Mouse (Mus musculus) adrenal gland, adult 8-10 months (tissue): Measurements from ENCODE around the gene Ptprm. TPM values are rescaled to one million over a fixed set of nuclear protein-coding genes. Genes with fewer than 3 reads are reported as not detected.

Experiments used
- DNase-seq: peaks from one replicate; pipeline ENCODE4 v3.0.0; 2022
- total RNA-seq, 4 experiments: library from RNA; stranded (reverse); gene quantifications; 2 replicates each; pipeline ENCODE4 v1.2.4; 2022

Ptprm gene
- total RNA-seq, 4 experiments from 2014 or later, result 24.4 to 35.1 (median 28.6) TPM

- no peak for DNase-seq
These were observed 72.6 kb downstream of the Ptprm start for GRCm38 (mm10) chr17:67281640-67282170.

GRCm38 (mm10) chr17:67277124-67277910 is 76.9 kb downstream of the Ptprm start:
- DNase-seq, result no peak

GRCm38 (mm10) chr17:67274531-67275094 is 79.6 kb downstream of the Ptprm start:
- DNase-seq, result peak; percentile 26

GRCm38 (mm10) chr17:67272928-67273327 is 81.3 kb downstream of the Ptprm start:
- DNase-seq, result no peak

GRCm38 (mm10) chr17:67268475-67269080 is 85.7 kb downstream of the Ptprm start:
- DNase-seq, result no peak

DNA sequence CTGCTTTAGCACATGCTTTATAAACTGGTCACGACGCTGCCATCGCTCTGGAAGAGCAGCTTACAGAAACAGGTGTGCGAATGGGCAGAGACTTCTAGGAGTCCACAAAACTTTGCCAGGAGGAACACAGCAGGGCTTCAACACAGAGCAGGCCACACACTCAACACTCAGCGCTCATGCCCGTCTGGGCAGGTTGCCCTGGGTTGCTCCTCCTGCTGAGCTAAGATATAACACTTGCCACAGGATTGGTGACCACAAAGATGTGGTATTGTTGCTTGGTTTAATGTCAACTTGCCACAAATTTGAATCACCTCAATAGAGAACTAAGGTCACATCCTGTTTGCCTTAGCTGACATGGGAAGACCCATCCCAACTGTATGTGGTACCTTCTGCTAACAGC is 88.0 kb downstream of the Ptprm start:
- no peak for DNase-seq

GRCm38 (mm10) chr17:67265520-67265919 is 88.7 kb downstream of the Ptprm start:
- no peak for DNase-seq

GRCm38 (mm10) chr17:67264716-67265115 is 89.5 kb downstream of the Ptprm start:
- peak; percentile 22 for DNase-seq

- DNase-seq, result no peak
These were observed 91.2 kb downstream of the Ptprm start for GRCm38 (mm10) chr17:67263024-67263423.

DNA sequence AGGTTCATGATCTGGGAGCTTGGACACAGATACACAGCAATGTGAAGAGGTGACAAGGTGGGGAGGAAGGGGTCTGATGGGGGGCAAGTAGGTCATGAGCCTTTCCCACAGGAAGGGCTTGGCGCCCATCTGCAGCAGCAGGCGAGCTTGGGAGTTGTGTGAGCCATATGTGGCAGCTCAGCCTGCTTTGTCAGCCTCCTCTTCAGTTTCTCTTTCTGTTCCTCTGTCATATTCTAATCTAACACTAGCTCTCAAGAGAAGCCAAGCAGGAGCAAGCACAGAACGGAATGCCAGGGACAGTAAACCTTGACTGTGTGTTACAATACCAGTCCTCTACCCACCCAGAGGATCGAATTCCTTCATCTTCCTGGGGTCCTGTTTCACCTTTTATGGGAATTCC is 94.2 kb downstream of the Ptprm start:
- DNase-seq, result no peak

- no peak for DNase-seq
These were observed 96.5 kb downstream of the Ptprm start for GRCm38 (mm10) chr17:67257780-67258179.

DNA sequence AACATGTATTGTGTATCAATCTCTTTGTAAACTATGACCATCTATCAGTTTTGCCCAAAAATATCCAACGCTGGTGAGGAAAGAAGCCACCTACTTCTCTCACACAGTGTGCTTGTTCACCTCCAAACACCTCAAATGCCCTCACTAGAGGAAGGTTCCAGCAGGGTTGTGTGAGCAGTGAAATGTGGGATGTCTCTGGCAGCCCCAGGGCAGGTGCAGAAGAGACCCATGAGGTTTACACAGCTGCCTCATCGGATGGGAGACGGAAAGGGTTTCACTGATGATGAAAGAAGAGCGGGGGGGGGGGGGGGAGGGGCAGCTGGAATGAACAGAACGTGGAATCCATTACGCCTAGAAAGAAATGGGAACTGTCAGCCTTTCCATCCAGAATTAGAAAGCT is 98.1 kb downstream of the Ptprm start:
- DNase-seq, result no peak

DNA sequence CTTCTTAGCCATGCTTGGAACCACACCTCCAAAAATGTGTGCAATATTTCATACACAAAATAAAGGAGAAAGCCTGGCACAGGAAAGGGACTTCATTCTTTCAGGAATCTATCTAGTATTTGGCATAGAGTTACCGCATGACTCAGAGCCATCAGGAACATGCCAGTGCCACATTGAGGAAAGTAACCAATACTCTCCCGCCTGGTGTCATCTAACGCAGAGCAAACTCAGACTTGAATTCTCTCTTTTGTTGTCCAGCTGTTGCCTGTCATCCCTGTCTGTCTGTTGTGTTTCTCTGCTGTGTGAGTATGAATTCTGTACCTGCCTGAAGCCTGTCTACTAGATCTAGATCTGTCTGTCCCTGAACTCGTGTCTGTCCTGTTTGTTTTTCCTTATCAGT is 100.8 kb downstream of the Ptprm start:
- no peak for DNase-seq

- DNase-seq, result no peak
These were observed 101.3 kb downstream of the Ptprm start for GRCm38 (mm10) chr17:67252992-67253391.

DNA sequence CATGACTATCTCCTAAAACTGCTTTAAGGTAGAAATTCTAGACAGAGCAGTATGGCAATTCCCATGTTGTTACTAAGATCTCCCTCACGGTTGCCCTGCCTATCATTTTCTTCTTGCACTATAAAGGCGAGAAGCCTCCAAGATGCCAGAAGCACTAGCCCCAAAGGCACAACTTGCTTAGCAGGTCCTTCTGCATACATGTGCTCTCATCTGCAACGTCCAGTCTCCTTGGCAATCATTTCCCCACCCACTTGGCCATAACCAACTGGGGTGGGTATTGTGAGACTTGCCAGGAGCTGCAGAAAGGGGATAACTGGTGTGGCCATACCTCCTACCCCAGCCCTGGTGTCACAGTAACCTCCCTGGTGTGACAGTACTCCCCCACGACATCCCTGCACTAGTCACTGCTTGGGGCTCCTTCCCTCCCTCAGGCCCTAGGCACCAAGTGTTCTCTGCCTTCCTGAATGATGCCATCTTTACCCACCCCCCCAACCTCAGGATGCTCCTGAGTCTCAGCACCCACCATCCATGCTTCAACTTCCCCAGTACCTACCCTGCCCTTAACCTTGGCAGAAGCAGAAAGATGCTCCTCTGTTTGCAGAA is 108.9 kb downstream of the Ptprm start:
- no peak for DNase-seq

GRCm38 (mm10) chr17:67242774-67243495 is 111.3 kb downstream of the Ptprm start:
- no peak for DNase-seq

- DNase-seq, result no peak
These were observed 112.1 kb downstream of the Ptprm start for GRCm38 (mm10) chr17:67241951-67242773.

GRCm38 (mm10) chr17:67238866-67239265 is 115.4 kb downstream of the Ptprm start:
- no peak for DNase-seq

DNA sequence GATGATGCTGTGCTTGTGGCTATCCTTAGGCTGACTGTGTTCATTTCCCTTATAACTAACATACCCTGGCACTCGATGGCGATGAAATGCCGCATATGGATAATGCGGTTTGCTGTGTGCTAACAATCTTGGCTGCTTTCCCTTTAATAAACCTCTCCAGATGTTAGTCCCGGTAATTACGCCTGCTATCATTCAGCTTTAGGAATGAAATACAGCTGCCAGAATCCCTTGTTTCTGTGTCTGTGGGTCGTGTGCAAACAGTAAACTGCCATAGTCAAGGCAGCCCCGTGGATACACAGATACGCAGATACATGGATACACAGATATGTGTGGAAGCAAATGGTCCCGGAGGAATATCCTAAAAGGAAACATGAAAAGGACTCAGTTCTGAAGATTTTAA is 116.8 kb downstream of the Ptprm start:
- no peak for DNase-seq

DNA sequence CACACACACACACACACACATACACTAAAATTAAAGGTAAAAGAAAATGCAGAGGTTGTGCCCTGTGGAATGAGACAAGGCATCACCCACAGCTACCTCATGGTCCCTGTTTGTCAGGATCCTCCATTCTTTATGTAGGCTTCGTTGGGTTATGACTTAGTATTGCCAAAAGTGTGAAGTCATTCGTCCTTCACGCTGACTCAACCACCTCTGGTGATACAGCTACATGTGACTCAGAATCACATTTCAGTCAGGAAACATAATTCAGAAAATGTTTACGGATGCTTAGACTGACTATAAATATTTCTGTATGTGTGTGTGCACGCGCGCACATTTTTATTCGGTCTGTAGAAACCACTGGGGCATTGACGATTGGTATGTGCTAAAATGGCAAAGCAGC is 121.2 kb downstream of the Ptprm start:
- DNase-seq, result no peak

DNA sequence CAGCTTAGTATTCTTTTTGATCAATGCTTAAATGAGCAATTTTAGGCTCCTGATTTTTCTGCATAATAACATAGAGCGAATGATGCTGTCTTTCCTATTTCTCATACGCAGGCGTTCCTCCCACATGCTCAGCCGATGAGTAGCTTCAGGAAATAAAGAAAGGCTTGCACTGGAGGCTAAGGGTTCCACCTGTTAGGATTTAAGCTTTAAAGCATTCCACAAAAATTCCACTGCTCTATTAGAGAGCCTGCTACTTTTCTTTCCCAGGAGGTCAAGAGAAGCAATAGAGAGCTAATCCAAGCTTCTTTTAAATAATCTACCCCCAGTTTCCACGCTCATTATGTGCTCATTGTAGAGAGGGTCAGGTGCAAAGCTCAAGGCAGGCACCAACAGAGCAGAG is 127.3 kb downstream of the Ptprm start:
- DNase-seq, result no peak

DNA sequence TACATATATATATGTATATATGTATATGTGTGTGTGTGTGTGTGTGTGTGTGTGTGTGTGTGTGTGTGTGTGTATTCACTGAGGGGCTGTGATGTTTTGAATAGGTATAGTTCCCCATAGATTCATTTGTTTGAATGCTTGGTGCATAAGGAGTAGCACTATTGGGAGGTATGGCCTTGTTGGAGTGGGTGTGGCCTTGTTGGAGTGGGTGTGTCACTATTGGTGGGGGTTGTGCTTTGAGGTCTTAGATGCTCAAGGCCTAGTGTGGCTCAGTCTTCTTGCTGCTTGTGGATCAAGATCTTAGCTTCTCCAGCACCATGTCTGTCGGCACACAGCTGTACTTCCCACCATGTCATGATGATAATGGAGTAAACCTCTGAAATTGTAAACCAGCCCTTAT is 138.9 kb downstream of the Ptprm start:
- DNase-seq, result no peak
